Mouse (Mus musculus) left cerebral cortex, postnatal 36 days (tissue): ENCODE data around the gene Timm29. TPM values are rescaled to one million over a fixed set of nuclear protein-coding genes. Genes with fewer than 3 reads are reported as not detected.
A peak's percentile ranks its signal among the peaks of the same experiment; 100 is the strongest.
"Not testable (repeated sequence)": the region's sequence is repeated elsewhere in the genome, so short reads cannot be mapped to it uniquely, and the experiment has no call there.

Experiments
- DNase-seq, 2 experiments: peaks; one replicate each; pipeline ENCODE4 v3.0.0; 2021 to 2022; ENCODE audit warnings: low spot score in 2 of 2, mixed read lengths in 1 of 2
- intact Hi-C: fragments of 180-260 bp; cut with DNase I; formaldehyde crosslinking; loops from one replicate; pipeline ENCODE4 v1.15.1; 2025
- total RNA-seq, 2 experiments: library from RNA; stranded (reverse); gene quantifications; 2 replicates each; pipeline ENCODE4 v1.2.3; 2021

The Timm29 gene
- total RNA-seq, 2 experiments from 2014 or later: 48.9 to 49.1 TPM

- intact Hi-C loops: no loop called here
- no peak for DNase-seq
Measured at GRCm38 (mm10) chr9:21575253-21575652, 17.3 kb upstream of the Timm29 start.

DNA sequence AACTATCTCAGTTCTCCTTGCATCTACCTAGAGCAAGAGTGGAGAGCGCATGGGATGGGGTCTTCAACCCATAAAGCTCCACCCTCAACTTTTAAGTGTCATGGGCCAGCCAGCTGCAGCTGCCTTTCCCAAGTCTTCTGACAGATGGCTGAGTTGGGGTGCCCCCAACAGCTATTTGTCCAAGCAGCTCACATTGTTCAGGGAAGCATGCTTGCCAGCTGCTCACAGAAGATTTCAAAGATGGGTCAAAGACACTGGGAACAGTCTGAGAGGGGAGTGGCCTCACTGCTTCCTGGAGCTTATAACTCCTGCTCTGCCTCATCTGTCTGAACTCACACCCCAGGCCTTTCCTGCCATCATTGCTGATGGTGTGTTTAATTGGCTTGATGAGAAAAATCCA lies 16.2 kb upstream of the Timm29 start:
- DNase-seq: no peak

DNA sequence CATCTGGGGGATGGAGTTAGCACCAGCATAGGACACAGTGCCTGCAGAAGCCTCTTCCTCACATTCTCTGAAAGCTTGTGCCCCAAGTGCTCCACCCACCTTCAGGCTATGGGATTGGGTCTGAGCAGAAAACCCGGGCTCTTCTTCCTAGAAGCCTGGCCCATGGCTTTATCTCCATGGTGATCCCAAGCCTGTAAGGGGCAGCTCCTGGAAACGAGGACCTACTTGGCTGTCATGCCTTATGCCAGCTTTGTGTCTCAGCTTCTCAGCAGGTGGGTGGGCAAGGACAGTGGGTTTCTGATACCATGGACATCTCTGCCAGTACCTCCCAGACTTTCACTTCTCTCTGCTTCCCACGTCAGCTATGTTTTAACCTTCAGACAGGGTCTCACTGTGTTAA lies 14.3 kb upstream of the Timm29 start:
- no peak for DNase-seq
- intact Hi-C loops: no loop called here

More for the DNA sequence above, 16.2 kb upstream of the Timm29 start:
- intact Hi-C loops: no loop called here

DNA sequence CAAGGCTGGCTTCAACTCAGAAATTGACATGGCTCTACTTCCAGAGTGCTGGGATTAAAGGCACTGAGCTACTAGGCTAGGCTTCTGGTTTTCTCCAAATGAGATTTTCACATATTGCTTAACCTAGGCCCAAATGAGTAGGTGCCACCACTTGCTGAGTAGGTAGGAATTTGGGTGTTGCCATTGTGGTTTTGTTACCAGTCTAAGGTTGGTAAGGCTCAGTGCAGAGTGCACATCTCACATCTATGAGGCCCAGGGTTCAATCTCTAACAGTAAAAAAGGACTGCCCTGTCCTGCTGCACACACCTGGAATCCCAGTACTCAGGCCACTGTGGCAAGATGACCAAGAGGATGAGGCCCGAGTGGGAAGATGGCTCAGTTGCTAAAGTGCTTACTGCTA lies 7.1 kb upstream of the Timm29 start:
- DNase-seq: no peak
- intact Hi-C loops: no loop called here

- intact Hi-C loops: no loop called here
- no peak for DNase-seq
Measured at GRCm38 (mm10) chr9:21587678-21588349, 4.7 kb upstream of the Timm29 start.

DNA sequence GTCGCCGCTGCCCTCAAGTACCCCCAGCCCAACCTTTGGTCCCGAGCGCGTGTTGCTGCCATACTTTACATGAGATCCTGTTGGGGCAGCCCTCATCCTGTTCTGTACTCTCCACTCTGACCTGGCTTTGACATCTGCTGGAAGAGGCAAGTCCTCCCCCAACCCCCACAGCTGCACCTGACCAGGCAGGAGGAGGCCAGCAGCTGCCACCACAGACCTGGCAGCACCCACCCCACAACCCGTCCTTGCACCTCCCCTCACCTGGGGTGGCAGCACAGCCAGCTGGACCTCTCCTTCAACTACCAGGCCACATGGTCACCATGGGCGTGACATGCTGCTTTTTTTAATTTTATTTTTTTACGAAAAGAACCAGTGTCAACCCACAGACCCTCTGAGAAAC lies 4.2 kb upstream of the Timm29 start:
- intact Hi-C loops: no loop called here
- DNase-seq: no peak

DNA sequence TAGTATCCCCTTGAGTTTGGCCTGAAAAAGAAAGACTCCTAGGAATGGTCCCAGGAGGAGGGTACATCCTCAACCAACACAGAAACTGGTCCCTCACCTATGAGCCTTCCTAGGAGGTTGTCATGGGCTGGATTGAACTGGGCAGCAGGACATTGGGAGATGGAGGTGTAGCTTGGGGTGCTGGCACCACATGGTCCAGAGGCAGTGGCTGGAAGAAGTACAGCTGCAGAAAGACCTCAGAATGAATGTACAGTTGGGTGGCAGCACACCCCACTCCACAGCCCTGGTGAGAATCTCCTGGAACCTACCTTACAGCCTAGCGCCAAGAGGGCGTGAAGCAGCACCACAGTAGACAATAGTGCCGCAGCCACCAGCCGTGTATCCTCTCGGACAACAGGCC lies 3.0 kb upstream of the Timm29 start:
- intact Hi-C loops: no loop called here
- DNase-seq: no peak

GRCm38 (mm10) chr9:21591127-21591830 lies 1.2 kb upstream of the Timm29 start:
- intact Hi-C loops: no loop called here
- DNase-seq: no peak

GRCm38 (mm10) chr9:21591831-21592702 lies 455 bp upstream of the Timm29 start:
- no peak for DNase-seq
- intact Hi-C loops: loop anchor here (1.0 kb wide), 1 partner anchor 46 kb away; the partner anchor contains the start of gene Carm1

DNA sequence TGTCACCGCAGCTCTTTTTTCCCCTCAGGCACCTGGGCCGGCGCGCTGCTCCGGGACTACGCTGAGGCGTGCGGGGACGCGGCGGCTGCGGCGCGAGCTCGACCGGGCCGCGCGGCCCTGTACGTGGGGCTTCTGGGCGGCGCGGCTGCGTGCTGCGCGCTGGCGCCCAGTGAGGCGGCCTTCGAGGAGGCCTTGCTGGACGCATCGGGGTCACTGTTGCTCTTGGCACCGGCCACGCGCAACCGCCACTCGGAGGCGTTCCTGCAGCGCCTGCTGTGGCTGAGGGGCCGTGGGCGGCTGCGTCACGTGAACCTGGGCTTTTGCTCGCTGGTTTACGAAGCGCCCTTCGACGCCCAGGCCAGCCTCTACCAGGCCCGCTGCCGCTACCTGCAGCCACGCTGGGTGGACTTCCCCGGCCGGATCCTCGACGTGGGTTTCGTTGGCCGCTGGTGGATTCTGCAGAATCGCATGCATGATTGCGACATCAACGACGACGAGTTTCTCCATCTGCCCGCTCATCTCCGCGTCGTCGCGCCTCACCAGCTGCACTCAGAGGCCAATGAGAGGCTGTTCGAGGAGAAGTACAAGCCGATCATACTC lies 700 bp downstream of the Timm29 start:
- DNase-seq: peak; percentile 76 to 78
- intact Hi-C loops: no loop called here

GRCm38 (mm10) chr9:21594350-21594749 lies 1.8 kb downstream of the Timm29 start:
- intact Hi-C loops, DNase-seq: not testable (repeated sequence)

GRCm38 (mm10) chr9:21594838-21595237 lies 2.3 kb downstream of the Timm29 start:
- DNase-seq: no peak
- intact Hi-C loops: no loop called here

DNA sequence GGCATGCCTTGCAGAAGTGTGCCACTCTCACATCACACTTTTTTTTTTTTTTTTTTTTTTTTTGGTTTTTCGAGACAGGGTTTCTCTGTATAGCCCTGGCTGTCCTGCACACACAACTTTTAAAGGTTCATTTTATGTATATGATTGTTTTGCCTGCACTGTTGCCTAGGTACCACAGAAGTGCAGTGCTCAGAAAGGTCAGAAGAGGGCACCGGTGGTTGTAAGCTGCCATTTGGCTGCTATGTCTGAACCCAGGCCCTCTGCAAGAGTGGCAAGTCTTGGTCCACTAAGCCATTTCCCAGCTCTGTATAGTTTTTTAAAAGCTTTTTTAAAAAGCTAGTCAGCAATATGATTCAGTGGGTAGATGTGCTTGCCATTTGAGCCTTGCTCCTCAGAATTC lies 5.7 kb downstream of the Timm29 start:
- DNase-seq: no peak
- intact Hi-C loops: no loop called here

DNA sequence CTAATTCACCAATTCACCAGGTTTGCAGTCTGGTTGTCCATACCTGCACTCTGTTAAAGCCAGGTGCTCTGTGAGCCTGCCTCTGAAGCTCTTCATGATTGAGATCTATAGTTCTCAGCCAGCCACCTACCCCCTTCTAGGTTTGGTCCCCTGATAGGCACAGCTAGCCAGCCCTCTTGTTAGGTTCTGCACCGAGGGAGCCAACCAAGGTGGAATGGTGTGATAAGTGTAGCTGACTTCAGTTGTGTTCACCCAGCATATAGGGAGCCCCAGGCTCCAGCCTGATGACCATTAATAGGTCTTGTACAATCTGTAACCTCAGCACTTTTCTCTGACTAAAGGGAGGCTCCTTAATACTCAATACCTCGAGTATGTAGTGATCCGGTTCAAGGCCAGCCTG lies 7.7 kb downstream of the Timm29 start:
- intact Hi-C loops: loop anchor here (5.0 kb wide), 1 partner anchor 272 kb away; no protein-coding TSS in a partner anchor
- DNase-seq: no peak

DNA sequence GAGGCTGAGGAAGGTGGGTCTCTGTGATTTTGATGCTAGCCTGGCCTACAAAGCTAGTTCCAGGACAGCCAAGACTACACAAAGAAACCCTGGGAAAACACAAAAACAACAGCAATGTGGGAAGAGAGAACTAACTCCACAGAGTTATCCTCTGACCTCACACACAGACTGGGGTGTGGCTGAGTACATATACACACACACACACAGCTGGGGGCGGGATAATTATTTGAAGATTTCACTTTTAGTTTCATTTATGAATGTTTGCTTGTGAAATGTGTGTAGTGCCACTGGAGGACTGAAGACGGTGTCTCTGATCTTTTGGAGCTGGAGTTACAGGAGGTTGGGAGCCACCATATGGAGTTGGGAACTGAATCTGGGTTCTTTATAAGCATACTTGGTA lies 8.6 kb downstream of the Timm29 start:
- intact Hi-C loops: loop anchor here (5.0 kb wide), 1 partner anchor 271 kb away; no protein-coding TSS in a partner anchor

GRCm38 (mm10) chr9:21601722-21602399 lies 9.3 kb downstream of the Timm29 start:
- DNase-seq: peak; percentile 52 to 63
- intact Hi-C loops: loop anchor here (5.0 kb wide), 1 partner anchor 270 kb away; no protein-coding TSS in a partner anchor

More for the DNA sequence above, 8.6 kb downstream of the Timm29 start:
- no peak for DNase-seq

DNA sequence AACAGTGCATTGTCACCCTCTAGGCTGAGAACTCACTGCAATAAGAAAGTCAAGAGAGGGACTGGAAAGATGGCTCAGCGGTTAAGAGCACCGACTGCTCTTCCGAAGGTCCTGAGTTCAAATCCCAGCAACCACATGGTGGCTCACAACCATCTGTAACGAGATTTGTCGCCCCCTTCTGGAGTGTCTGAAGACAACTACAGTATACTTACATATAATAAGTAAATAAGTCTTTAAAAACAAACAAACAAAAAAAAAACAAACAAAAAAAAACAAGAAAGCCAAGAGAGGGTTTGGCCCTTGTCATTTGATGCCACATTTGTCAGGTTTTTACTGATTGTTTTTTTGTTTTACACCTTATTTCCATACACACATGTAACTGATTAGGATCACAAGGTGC lies 11.6 kb downstream of the Timm29 start:
- DNase-seq: no peak
- intact Hi-C loops: loop anchor here (5.0 kb wide), 1 partner anchor 268 kb away; no protein-coding TSS in a partner anchor

DNA sequence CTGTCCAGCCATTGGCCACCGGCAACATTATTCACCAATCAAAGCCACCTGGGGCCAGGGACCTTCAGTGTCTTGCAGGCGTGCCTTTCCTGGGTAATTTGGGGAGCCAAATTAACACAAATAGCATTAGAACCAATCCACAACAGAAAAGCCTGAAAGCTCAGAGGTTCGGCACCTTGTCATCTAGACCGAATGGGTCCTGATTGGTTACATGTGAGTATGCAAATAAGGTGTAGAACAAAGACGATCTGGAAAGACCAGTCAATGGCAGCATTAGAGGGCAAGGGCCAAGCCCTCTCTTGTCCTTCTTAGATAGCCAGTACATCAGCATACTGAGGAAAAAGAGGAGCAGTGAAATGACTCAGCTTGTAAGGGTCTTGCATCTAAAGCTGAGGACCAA lies 13.3 kb downstream of the Timm29 start:
- no peak for DNase-seq
- intact Hi-C loops: no loop called here

GRCm38 (mm10) chr9:21606648-21607047 lies 14.1 kb downstream of the Timm29 start:
- no peak for DNase-seq
- intact Hi-C loops: no loop called here
